Mouse (Mus musculus) olfactory bulb, adult 2 months (tissue): ENCODE measurements around the gene Oxsr1.
"Not testable (repeated sequence)": the region's sequence is repeated elsewhere in the genome, so short reads cannot be mapped to it uniquely, and the experiment has no call there.

Experiments used
- CTCF ChIP-seq: fragments of 200-500 bp; IDR thresholded peaks from 2 replicates; pipeline ENCODE4 v1.5.1; 2012; ENCODE audit warnings: low read depth, mild to moderate bottlenecking, low read length, moderate library complexity; ENCODE audit not compliant: insufficient read depth
- POLR2A ChIP-seq: fragments of 200-500 bp; IDR thresholded peaks from 2 replicates; pipeline ENCODE4 v1.6.1; 2012; ENCODE audit warnings: mild to moderate bottlenecking, low read depth, low read length, moderate library complexity; ENCODE audit not compliant: insufficient read depth

DNA sequence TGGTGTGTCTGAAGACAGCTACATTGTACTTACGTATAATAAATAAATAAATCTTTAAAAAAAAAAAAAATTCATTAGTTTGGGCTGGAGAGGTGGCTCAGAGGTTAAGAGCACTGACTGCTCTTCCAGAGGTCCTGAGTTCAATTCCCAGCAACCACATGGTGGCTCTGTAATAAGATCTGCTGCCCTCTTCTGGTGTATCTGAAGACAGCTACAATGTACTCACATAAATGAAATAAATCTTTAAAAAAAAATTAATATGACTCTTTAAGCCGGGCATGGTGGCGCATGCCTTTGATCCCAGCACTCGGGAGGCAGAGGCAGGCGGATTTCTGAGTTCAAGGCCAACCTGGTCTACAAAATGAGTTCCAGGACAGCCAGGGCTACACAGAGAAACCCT is 47.4 kb downstream of the Oxsr1 start:
- TF ChIP-seq CTCF, POLR2A: not testable (repeated sequence)
